Mouse (Mus musculus) thymus, adult 2 months (tissue): ENCODE measurements at regions not wholly inside any gene's neighbourhood (a gene's known extent, or its start where the extent isn't known, plus 50 kb on each side); places are given as distances from the start of the nearest gene placed in this dataset.

Experiments
- CTCF ChIP-seq: fragments of 200-500 bp; IDR thresholded peaks from 2 replicates; pipeline ENCODE4 v1.5.1; 2012; ENCODE audit warnings: mild to moderate bottlenecking, control low read depth, low read length, moderate library complexity, borderline replicate concordance; ENCODE audit not compliant: control insufficient read depth, poor library complexity, insufficient read depth; ENCODE audit errors: extremely low read depth
- POLR2A ChIP-seq: fragments of 200-500 bp; IDR thresholded peaks from 2 replicates; pipeline ENCODE4 v1.6.1; 2012; ENCODE audit warnings: mild to moderate bottlenecking, low read length, control low read depth, moderate library complexity; ENCODE audit not compliant: control insufficient read depth, poor library complexity, insufficient read depth; ENCODE audit errors: extremely low read depth

DNA sequence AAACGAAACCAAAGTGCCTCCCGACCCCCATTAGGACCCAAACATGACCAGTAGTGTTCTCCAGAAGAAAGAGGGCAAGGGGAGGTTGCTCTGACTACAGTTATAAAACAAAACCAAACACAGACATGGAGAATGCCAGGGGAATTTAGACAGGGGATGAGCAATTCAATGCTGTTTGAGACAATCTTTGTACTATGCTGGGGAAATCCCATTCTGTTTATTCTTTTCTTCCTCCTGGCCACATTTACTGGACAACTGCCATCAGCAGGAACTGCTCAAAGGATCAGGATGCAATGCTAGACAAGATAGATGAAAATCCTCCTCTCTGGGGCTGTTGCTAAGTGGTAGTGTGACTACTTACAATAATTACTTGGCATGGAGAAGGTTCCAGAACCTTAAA, 574.5 kb upstream of the Fam160b2 start:
- TF ChIP-seq POLR2A (no peak), CTCF (no peak)
